Mouse (Mus musculus): Measurements from ENCODE around the gene Man2b1. TPM values are rescaled to one million over a fixed set of nuclear protein-coding genes. Genes with fewer than 3 reads are reported as not detected.
"Not testable (repeated sequence)": the region's sequence is repeated elsewhere in the genome, so short reads cannot be mapped to it uniquely, and the experiment has no call there.

Gene Man2b1
- polyA plus RNA-seq, 1 experiment, result 165 TPM

GRCm38 (mm10) chr8:85115501-85115900 lies 32.4 kb downstream of the Man2b1 start:
- Histone ChIP-seq H3K36me3 (ENCODE audit: control insufficient read depth, insufficient read depth, low read length) (no peaks in the 10 kb centered on the region), H3K27me3 (ENCODE audit: control insufficient read depth, insufficient read depth, low read length) (no peaks in the 10 kb centered on the region), H3K4me1 (ENCODE audit: control insufficient read depth, insufficient read depth, insufficient read length) (no peaks in the 10 kb centered on the region), H3K4me3 (ENCODE audit: extremely low read depth, insufficient read depth, insufficient read length) (no peak overlapping the region), H3K27ac (ENCODE audit: insufficient read depth, low read length) (no peak overlapping the region)
- DNase-seq (ENCODE audit: low read depth in 1 of 2, low spot score in 2 of 2), result no peak
- TF ChIP-seq CTCF (IDR thresholded peaks at IDR 0.05; ENCODE audit: extremely low read depth, insufficient read depth, insufficient read length, insufficient replicate concordance) (no peak), POLR2A (IDR thresholded peaks at IDR 0.05; ENCODE audit: low read depth, low read length) (no peak)
- WGBS, result 65% methylated on average over 4 of the region's 4 CpGs

- H3K27me3 ChIP-seq (ENCODE audit: control insufficient read depth, insufficient read depth, low read length), result no peaks in the 10 kb centered on the region
- no peaks in the 10 kb centered on the region for H3K36me3 ChIP-seq (ENCODE audit: control insufficient read depth, insufficient read depth, low read length)
- no peak overlapping the region for H3K4me3 ChIP-seq (ENCODE audit: extremely low read depth, insufficient read depth, insufficient read length)
- H3K27ac ChIP-seq (ENCODE audit: insufficient read depth, low read length), result no peak overlapping the region
- 90% methylated on average over 7 of the region's 7 CpGs for WGBS
- no peak for TF ChIP-seq POLR2A (IDR thresholded peaks at IDR 0.05; ENCODE audit: low read depth, low read length)
- no peak for TF ChIP-seq CTCF (IDR thresholded peaks at IDR 0.05; ENCODE audit: extremely low read depth, insufficient read depth, insufficient read length, insufficient replicate concordance)
- H3K4me1 ChIP-seq (ENCODE audit: control insufficient read depth, insufficient read depth, insufficient read length), result no peaks in the 10 kb centered on the region
- DNase-seq (ENCODE audit: low read depth in 1 of 2, low spot score in 2 of 2), result no peak
Measured at GRCm38 (mm10) chr8:85116984-85117383, 33.9 kb downstream of the Man2b1 start.

GRCm38 (mm10) chr8:85119052-85119981 lies 36.2 kb downstream of the Man2b1 start:
- peak in 1 of 2 experiments; percentile 48 for DNase-seq (ENCODE audit: low read depth in 1 of 2, low spot score in 2 of 2)
- no peak for TF ChIP-seq CTCF (IDR thresholded peaks at IDR 0.05; ENCODE audit: extremely low read depth, insufficient read depth, insufficient read length, insufficient replicate concordance)
- TF ChIP-seq POLR2A (IDR thresholded peaks at IDR 0.05; ENCODE audit: low read depth, low read length), result no peak
- Histone ChIP-seq H3K36me3 (ENCODE audit: control insufficient read depth, insufficient read depth, low read length) (no peaks in the 10 kb centered on the region), H3K4me3 (ENCODE audit: extremely low read depth, insufficient read depth, insufficient read length) (peak overlapping the region; percentile 52; the same call in 1 of the 2 replicates), H3K4me1 (ENCODE audit: control insufficient read depth, insufficient read depth, insufficient read length) (no peaks in the 10 kb centered on the region), H3K27ac (ENCODE audit: insufficient read depth, low read length) (no peak overlapping the region), H3K27me3 (ENCODE audit: control insufficient read depth, insufficient read depth, low read length) (no peaks in the 10 kb centered on the region)
- 14% methylated on average over 37 of the region's 37 CpGs for WGBS

GRCm38 (mm10) chr8:85120251-85120650 lies 37.2 kb downstream of the Man2b1 start:
- H3K4me1 ChIP-seq (ENCODE audit: control insufficient read depth, insufficient read depth, insufficient read length); DNase-seq (ENCODE audit: low read depth in 1 of 2, low spot score in 2 of 2); H3K4me3 ChIP-seq (ENCODE audit: extremely low read depth, insufficient read depth, insufficient read length); H3K27ac ChIP-seq (ENCODE audit: insufficient read depth, low read length); H3K27me3 ChIP-seq (ENCODE audit: control insufficient read depth, insufficient read depth, low read length); H3K36me3 ChIP-seq (ENCODE audit: control insufficient read depth, insufficient read depth, low read length): not testable (repeated sequence)
- 87% methylated on average over 5 of the region's 5 CpGs for WGBS

GRCm38 (mm10) chr8:85122995-85123394 lies 39.9 kb downstream of the Man2b1 start, which contains the start of gene Zfp791:
Gene Zfp791 (minus strand): TSS chr8:85123095.
- H3K4me3 ChIP-seq (ENCODE audit: extremely low read depth, insufficient read depth, insufficient read length), result no peak within 1 kb of the TSS
- H3K27ac ChIP-seq (ENCODE audit: insufficient read depth, low read length), result no peak within 1 kb of the TSS
- DNase-seq (ENCODE audit: low read depth in 1 of 2, low spot score in 2 of 2), result no peak
- 84% methylated on average over 3 of the region's 3 CpGs for WGBS
- TF ChIP-seq POLR2A (IDR thresholded peaks at IDR 0.05; ENCODE audit: low read depth, low read length), result no peak
- TF ChIP-seq CTCF (IDR thresholded peaks at IDR 0.05; ENCODE audit: extremely low read depth, insufficient read depth, insufficient read length, insufficient replicate concordance), result no peak
- no peaks in the 10 kb centered on the region for H3K4me1 ChIP-seq (ENCODE audit: control insufficient read depth, insufficient read depth, insufficient read length)
- H3K27me3 ChIP-seq (ENCODE audit: control insufficient read depth, insufficient read depth, low read length), result no peaks in the 10 kb centered on the region
- no peaks in the 10 kb centered on the region for H3K36me3 ChIP-seq (ENCODE audit: control insufficient read depth, insufficient read depth, low read length)

- Histone ChIP-seq H3K36me3 (ENCODE audit: control insufficient read depth, insufficient read depth, low read length) (no peaks in the 10 kb centered on the region), H3K4me3 (ENCODE audit: extremely low read depth, insufficient read depth, insufficient read length) (no peak overlapping the region), H3K27ac (ENCODE audit: insufficient read depth, low read length) (no peak overlapping the region), H3K27me3 (ENCODE audit: control insufficient read depth, insufficient read depth, low read length) (no peaks in the 10 kb centered on the region), H3K4me1 (ENCODE audit: control insufficient read depth, insufficient read depth, insufficient read length) (no peaks in the 10 kb centered on the region)
- WGBS, result 91% methylated on average over 8 of the region's 8 CpGs
- no peak for DNase-seq (ENCODE audit: low read depth in 1 of 2, low spot score in 2 of 2)
- TF ChIP-seq CTCF (IDR thresholded peaks at IDR 0.05; ENCODE audit: extremely low read depth, insufficient read depth, insufficient read length, insufficient replicate concordance), result no peak
- TF ChIP-seq POLR2A (IDR thresholded peaks at IDR 0.05; ENCODE audit: low read depth, low read length), result no peak
Measured at GRCm38 (mm10) chr8:85123691-85124090, 40.6 kb downstream of the Man2b1 start.

GRCm38 (mm10) chr8:85132335-85132734 lies 49.3 kb downstream of the Man2b1 start:
- Histone ChIP-seq H3K4me3 (ENCODE audit: extremely low read depth, insufficient read depth, insufficient read length) (no peak overlapping the region), H3K36me3 (ENCODE audit: control insufficient read depth, insufficient read depth, low read length) (no peaks in the 10 kb centered on the region), H3K4me1 (ENCODE audit: control insufficient read depth, insufficient read depth, insufficient read length) (no peaks in the 10 kb centered on the region), H3K27me3 (ENCODE audit: control insufficient read depth, insufficient read depth, low read length) (no peaks in the 10 kb centered on the region), H3K27ac (ENCODE audit: insufficient read depth, low read length) (no peak overlapping the region)
- DNase-seq (ENCODE audit: low read depth in 1 of 2, low spot score in 2 of 2), result no peak
- 88% methylated on average over 1 of the region's 1 CpGs for WGBS
- TF ChIP-seq CTCF (IDR thresholded peaks at IDR 0.05; ENCODE audit: extremely low read depth, insufficient read depth, insufficient read length, insufficient replicate concordance) (no peak), POLR2A (IDR thresholded peaks at IDR 0.05; ENCODE audit: low read depth, low read length) (no peak)

- not testable (repeated sequence) for H3K4me3 ChIP-seq (ENCODE audit: extremely low read depth, insufficient read depth, insufficient read length); H3K27me3 ChIP-seq (ENCODE audit: control insufficient read depth, insufficient read depth, low read length); DNase-seq (ENCODE audit: low read depth in 1 of 2, low spot score in 2 of 2); H3K4me1 ChIP-seq (ENCODE audit: control insufficient read depth, insufficient read depth, insufficient read length); H3K27ac ChIP-seq (ENCODE audit: insufficient read depth, low read length); H3K36me3 ChIP-seq (ENCODE audit: control insufficient read depth, insufficient read depth, low read length)
- WGBS, result 90% methylated on average over 2 of the region's 2 CpGs
Measured at GRCm38 (mm10) chr8:85135690-85136089, 52.6 kb downstream of the Man2b1 start.

Data from spleen, adult 2 months (tissue).